Mouse (Mus musculus) lung, embryonic 14.5 days (tissue): Measurements from ENCODE around the gene Gm45233. TPM values are rescaled to one million over a fixed set of nuclear protein-coding genes. Genes with fewer than 3 reads are reported as not detected.

Experiments used
- ATAC-seq: fragments of 200-750 bp; cut with Nextera tagmentation; 2 replicates; pipeline ENCODE4 v1.8.0; 2017; ENCODE audit warnings: mild to moderate bottlenecking, moderate TSS enrichment, moderate library complexity; ENCODE audit not compliant: insufficient read depth
- DNase-seq: peaks from one replicate; pipeline ENCODE4 v3.0.0-alpha.2; 2015
- H3K27ac ChIP-seq: fragments of 300-500 bp; sonication (generic); 2 replicates; pipeline ENCODE4 v1.5.1; 2014; ENCODE audit warnings: low read depth, mild to moderate bottlenecking, moderate library complexity
- H3K27me3 ChIP-seq: fragments of 300-500 bp; sonication (generic); 2 replicates; pipeline ENCODE4 v1.6.1; 2014; ENCODE audit warnings: low read length, control low read depth; ENCODE audit not compliant: insufficient read depth
- H3K36me3 ChIP-seq: fragments of 300-500 bp; sonication (generic); 2 replicates; pipeline ENCODE4 v1.6.1; 2014; ENCODE audit warnings: control low read depth; ENCODE audit not compliant: insufficient read depth
- H3K4me1 ChIP-seq: fragments of 300-500 bp; sonication (generic); 2 replicates; pipeline ENCODE4 v1.6.1; 2014; ENCODE audit warnings: antibody characterized with exemption, control low read depth; ENCODE audit not compliant: insufficient read depth
- H3K4me2 ChIP-seq: fragments of 300-500 bp; sonication (generic); 2 replicates; pipeline ENCODE4 v1.6.1; 2014; ENCODE audit warnings: mild to moderate bottlenecking
- H3K4me3 ChIP-seq: fragments of 300-500 bp; sonication (generic); 2 replicates; pipeline ENCODE4 v1.5.1; 2014; ENCODE audit warnings: low read depth, low read length
- H3K9ac ChIP-seq: fragments of 300-500 bp; sonication (generic); 2 replicates; pipeline ENCODE4 v1.6.1; 2014
- H3K9me3 ChIP-seq: fragments of 300-500 bp; sonication (generic); 2 replicates; pipeline ENCODE4 v1.6.1; 2016; ENCODE audit warnings: low read depth, low read length, control low read depth
- CTCF ChIP-seq: IDR thresholded peaks from 2 replicates; pipeline ENCODE4 v1.5.1; 2016; ENCODE audit warnings: antibody characterized with exemption, low read depth
- WGBS: fragments of 180-500 bp; shearing (Covaris S2); extraction: QIAGEN DNeasy Blood & Tissue Kit; methylation state at CpG from one replicate; pipeline ENCODE4 v1.1.7; 2014; 5-methylcytosine and 5-hydroxymethylcytosine counted together
- polyA plus RNA-seq: library from polyadenylated mRNA; unstranded; fragments of >200 nt; fragmentation: Nextera tagmentation; extraction: Ambion mirVana; gene quantifications from 2 replicates; pipeline ENCODE4 v1.2.1, GENCODE M21; 2014

Gm45233 gene
- polyA plus RNA-seq, 1 experiment from 2014 or later, result not detected

DNA sequence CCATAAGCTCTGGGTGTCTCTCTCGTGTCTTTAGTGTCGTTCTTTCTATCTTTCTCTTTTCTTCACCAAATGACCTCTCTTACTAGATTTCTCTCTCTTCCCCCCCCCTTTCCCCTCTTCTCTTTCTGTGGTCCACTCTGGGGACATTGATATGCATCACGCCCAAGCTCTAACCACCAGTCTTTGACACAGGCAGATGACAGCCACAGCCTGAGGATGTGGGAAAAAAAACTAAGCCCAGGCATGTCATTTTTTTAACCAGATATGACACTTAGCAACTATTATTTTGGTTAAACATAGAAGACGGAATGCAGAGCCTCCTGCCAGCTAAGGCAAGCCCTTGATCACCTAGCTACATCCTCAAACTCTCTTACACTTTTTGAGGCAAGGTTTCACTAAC, 5.3 kb upstream of the Gm45233 start:
- TF ChIP-seq CTCF, result no peak
- Histone ChIP-seq H3K27me3 (no peaks in the 10 kb centered on the region), H3K4me1 (peaks cover 9% of the 10 kb centered on the region; the same call in 1 of the 2 replicates), H3K4me2 (no peak overlapping the region), H3K9me3 (no peaks in the 10 kb centered on the region), H3K36me3 (no peaks in the 10 kb centered on the region), H3K27ac (no peak overlapping the region), H3K4me3 (no peak overlapping the region), H3K9ac (no peak overlapping the region)
- WGBS, result 69% methylated on average over 4 of the region's 4 CpGs
- ATAC-seq, result no peak
- no peak for DNase-seq

DNA sequence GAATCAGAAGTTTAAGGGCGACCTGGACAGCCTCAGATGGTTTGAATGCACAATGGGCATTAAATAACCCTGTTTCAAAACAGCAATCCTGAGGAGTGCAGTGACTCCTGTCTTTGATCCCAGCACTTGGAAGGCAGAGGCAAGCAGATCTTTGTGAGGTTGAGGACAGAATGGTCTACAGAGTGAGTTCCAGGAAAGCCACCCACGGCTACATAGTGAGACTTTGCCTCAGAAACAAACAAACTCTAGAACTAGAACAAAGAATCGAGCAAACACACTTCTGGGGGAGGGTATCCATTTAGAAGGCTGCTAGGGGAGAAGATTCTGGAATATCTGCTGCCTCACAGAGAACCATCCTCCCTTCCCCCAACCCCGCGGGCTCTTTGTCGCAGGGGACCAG, 3.4 kb upstream of the Gm45233 start, which contains the start of gene Cldnd2:
TSS of gene Cldnd2 (plus strand) at position 301 of the 400 bp plus-strand sequence.
- ATAC-seq, result no peak
- WGBS, result 71% methylated on average over 6 of the region's 6 CpGs

DNA sequence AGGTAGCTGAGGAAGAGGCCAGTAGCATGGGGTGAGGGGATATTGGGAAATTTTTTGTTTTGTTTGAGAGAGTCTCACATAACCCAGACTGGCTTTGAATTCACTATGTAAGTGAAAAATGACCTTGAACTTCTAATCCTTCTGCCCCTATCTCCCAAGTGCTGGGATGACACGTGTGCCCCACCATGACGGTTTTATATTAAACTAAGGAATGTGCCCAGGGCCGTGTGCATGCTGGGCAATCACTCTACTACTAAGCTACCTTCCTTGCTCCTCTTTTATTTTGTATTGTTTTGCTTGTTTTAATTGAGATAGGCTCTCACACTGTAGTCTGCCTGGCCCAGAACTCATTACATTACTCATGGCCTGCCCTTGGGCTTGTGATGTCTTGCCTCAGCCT, 2.9 kb upstream of the Gm45233 start:
- no peaks in the 10 kb centered on the region for H3K27me3 ChIP-seq
- H3K36me3 ChIP-seq, result no peaks in the 10 kb centered on the region
- H3K4me3 ChIP-seq, result no peak overlapping the region
- H3K4me1 ChIP-seq, result peaks cover 15% of the 10 kb centered on the region
- no peak for TF ChIP-seq CTCF
- no peaks in the 10 kb centered on the region for H3K9me3 ChIP-seq
- DNase-seq (no peak), ATAC-seq (no peak)
- no peak overlapping the region for H3K27ac ChIP-seq
- no peak overlapping the region for H3K4me2 ChIP-seq
- no peak overlapping the region for H3K9ac ChIP-seq
- 68% methylated on average over 3 of the region's 3 CpGs for WGBS

More for the DNA sequence above, 3.4 kb upstream of the Gm45233 start, which contains the start of gene Cldnd2:
- H3K4me2 ChIP-seq, result no peak within 1 kb of the TSS
- no peak within 1 kb of the TSS for H3K4me3 ChIP-seq
- no peak for DNase-seq
- peaks cover 15% of the 10 kb centered on the region for H3K4me1 ChIP-seq
- H3K9ac ChIP-seq, result no peak within 1 kb of the TSS
- H3K36me3 ChIP-seq, result no peaks in the 10 kb centered on the region
- no peaks in the 10 kb centered on the region for H3K27me3 ChIP-seq
- no peak for TF ChIP-seq CTCF
- H3K27ac ChIP-seq, result no peak within 1 kb of the TSS
- H3K9me3 ChIP-seq, result no peaks in the 10 kb centered on the region

DNA sequence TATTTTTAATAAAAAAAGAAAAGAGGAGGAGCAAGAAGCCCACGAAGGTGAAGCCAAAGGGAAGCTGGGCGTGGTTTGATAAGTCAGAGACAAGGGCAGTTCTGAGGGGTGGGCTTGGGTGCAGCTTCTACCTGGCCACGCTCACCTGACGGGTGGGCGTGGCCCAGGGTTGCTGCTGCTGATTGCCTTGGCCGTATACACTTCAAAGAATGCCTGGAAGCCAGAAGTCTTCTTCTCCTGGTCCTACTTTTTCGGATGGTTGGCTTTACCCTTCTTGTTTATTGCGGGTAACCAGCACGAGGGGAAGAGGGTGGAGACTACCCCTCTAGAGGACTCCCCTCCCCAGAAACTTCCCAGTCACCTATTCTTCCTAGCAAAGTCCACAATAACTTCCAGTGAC, 1.2 kb upstream of the Gm45233 start:
- peak overlapping the region; percentile 97 for H3K27ac ChIP-seq
- H3K9ac ChIP-seq, result peak overlapping the region; percentile 66
- DNase-seq, result peak; percentile 18
- H3K4me3 ChIP-seq, result peak overlapping the region; percentile 57
- no peaks in the 10 kb centered on the region for H3K9me3 ChIP-seq
- H3K4me2 ChIP-seq, result peak overlapping the region; percentile 85
- 10% methylated on average over 9 of the region's 9 CpGs for WGBS
- no peak for TF ChIP-seq CTCF
- H3K4me1 ChIP-seq, result peaks cover 15% of the 10 kb centered on the region
- no peaks in the 10 kb centered on the region for H3K27me3 ChIP-seq
- ATAC-seq, result peak; percentile 3; the same call in 1 of the 2 replicates
- H3K36me3 ChIP-seq, result no peaks in the 10 kb centered on the region

DNA sequence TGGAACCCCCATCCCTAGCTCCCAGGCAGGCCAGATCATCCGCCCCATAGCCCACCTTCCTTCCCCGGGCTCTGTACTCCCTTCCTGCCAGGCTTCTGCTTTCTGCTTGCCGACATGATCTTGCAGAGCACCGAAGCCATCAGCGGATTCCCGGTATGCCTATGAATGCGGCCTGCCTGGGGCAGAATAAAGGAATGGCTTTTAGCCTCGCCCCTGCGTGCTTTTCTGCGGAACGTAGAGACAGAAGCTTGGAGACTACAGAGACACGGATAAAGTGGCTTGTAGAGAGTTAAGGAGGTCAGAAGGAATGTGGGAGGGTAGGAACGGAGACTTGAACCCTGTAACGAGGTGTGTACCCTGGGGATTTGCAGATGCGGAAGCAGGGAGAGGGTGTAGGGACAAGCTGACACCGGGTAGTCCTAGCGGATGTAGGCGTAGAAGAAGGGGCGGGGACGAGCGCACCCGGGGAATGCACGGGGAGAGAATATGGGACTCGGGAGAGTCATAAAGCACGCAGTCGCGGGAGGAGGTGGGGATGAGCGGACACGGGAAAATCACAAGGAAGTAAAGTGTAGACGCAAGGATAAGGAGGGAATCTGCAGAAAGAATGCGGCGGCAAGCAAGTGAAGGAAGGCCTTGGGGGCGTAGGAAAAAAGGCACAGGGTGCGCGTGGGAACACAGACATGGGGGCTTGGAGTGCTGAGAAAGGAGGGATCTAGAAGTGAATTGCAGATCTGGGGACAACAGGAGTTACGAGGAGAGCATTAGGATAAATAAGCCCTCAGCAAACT, 607 bp upstream of the Gm45233 start:
- ATAC-seq (peak; percentile 94), DNase-seq (peak; percentile 86)
- H3K4me2 ChIP-seq, result peak overlapping the region; percentile 85
- peak overlapping the region; percentile 66 for H3K9ac ChIP-seq
- H3K27ac ChIP-seq, result peak overlapping the region; percentile 97
- WGBS, result 1% methylated on average over 36 of the region's 36 CpGs
- peak overlapping the region; percentile 57 for H3K4me3 ChIP-seq
- H3K9me3 ChIP-seq, result no peaks in the 10 kb centered on the region
- H3K4me1 ChIP-seq, result peaks cover 15% of the 10 kb centered on the region
- no peak for TF ChIP-seq CTCF
- no peaks in the 10 kb centered on the region for H3K36me3 ChIP-seq
- H3K27me3 ChIP-seq, result no peaks in the 10 kb centered on the region

DNA sequence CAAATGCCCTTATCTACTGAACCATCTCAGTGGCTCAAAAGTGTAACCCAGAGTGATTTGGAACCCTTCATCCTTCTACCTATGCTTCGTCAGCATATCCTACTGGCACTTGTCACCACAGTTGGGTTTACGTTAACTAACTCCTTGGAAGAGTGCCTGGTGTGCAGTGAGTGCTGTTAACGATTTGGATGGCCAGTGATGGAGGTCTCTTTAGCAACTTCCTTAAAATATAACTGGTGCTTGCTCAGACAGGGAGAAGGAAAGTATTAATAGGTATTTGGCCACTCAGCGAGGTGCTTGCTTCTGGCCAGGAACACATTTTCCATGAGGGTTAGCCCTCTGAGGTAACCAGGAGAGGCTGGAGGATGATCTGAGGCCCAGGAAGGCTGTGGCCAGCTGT, 3.9 kb downstream of the Gm45233 start:
- Histone ChIP-seq H3K36me3 (peaks cover 12% of the 10 kb centered on the region), H3K4me3 (no peak overlapping the region), H3K27me3 (no peaks in the 10 kb centered on the region), H3K4me1 (peaks cover 7% of the 10 kb centered on the region), H3K4me2 (no peak overlapping the region), H3K27ac (no peak overlapping the region), H3K9ac (no peak overlapping the region), H3K9me3 (no peaks in the 10 kb centered on the region)
- WGBS, result 81% methylated on average over 4 of the region's 4 CpGs
- no peak for TF ChIP-seq CTCF
- no peak for DNase-seq
- ATAC-seq, result no peak

DNA sequence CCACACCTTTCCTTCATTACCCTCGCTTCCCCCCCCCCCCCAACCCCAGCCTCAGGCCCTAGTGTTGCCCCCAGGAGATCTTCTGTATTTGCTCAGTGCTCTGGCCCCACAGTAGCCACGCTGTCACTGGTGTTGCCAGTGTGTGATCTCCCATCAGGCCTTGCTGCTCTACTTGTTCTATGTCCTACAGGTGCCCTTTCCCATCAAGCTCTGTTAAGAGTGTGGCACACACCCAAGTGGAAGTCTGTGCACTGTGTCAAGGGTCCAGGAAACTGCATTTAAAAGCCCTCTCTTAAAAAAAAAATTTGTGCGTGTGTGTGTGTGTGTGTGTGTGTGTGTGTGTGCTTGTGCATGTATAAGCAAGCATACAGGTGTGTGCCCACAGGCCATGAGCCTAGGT, 4.3 kb downstream of the Gm45233 start:
- Histone ChIP-seq H3K9ac (no peak overlapping the region), H3K4me2 (no peak overlapping the region), H3K36me3 (peaks cover 17% of the 10 kb centered on the region), H3K27ac (no peak overlapping the region), H3K4me3 (no peak overlapping the region), H3K4me1 (peaks cover 6% of the 10 kb centered on the region; the same call in 1 of the 2 replicates), H3K9me3 (no peaks in the 10 kb centered on the region), H3K27me3 (no peaks in the 10 kb centered on the region)
- TF ChIP-seq CTCF, result no peak
- WGBS, result 83% methylated on average over 2 of the region's 3 CpGs
- DNase-seq (no peak), ATAC-seq (no peak)
